Mouse (Mus musculus) ZHBTc4 (cell line): ENCODE data around the gene Lrit3.

Source experiments
- DNase-seq: peaks from one replicate; pipeline ENCODE4 v3.0.0-alpha.2; 2011; ENCODE audit warnings: low read depth, low spot score

The Lrit3 gene

DNA sequence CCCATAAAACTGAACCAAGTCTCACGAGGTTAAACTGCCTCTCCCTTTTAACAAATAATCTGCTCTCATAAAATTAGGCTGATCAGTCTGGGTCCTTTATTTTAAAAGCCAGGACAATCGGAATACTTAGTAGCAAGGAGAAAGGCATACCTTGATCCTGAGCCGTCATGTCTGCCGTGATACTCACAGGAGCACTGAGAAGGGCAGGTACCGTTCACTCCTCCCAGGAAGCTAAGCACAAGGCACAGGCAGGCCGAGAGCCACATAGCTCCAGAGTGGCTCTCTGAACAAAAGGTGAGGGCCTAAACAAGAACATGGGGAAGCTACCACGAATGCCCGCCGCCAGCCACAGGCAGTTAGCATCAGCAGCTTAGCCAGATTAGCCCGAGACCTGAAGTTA, at the start of gene Lrit3:
TSS of gene Lrit3 (minus strand) at position 266 of the 400 bp plus-strand sequence.
- peak; percentile 16 for DNase-seq

DNA sequence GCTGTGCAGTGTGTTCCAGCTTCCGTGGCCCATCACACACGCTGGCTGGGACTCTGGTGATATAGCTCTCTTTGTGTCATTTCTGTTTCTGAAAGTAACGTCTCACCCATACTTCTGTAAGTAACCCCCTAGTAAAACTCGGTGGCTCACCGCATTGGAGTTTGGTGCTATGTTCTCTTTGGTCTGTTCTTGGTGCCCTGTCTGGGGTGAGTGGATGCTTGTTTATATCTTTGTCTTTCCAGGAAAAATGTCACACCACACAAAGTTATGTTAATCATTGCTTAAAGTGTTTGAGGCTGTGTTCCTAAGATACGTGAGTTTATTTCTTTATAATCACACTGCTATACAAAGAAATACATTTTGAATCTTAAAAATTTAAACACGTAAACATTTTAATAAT, 43.0 kb upstream of the Lrit3 start:
- DNase-seq, result no peak

DNA sequence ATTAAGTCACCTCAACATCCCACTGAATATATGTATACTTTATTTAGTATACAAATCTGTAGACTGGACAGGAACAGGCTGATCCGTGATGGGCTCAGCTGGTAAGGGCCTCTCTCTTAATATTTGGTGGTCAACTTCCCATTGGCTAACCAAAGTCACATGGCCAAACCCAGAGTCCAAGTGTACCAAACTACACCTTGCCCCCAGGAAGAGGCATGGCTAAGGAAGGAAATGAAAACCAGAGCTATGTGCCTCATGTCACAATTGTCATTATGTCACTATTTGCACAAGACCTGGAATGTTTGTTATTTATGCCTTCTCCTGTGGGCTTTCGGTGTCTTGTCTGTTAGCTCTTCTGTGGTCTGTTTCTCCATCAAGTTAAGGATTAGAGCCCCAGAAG, 42.0 kb upstream of the Lrit3 start:
- DNase-seq, result no peak

DNA sequence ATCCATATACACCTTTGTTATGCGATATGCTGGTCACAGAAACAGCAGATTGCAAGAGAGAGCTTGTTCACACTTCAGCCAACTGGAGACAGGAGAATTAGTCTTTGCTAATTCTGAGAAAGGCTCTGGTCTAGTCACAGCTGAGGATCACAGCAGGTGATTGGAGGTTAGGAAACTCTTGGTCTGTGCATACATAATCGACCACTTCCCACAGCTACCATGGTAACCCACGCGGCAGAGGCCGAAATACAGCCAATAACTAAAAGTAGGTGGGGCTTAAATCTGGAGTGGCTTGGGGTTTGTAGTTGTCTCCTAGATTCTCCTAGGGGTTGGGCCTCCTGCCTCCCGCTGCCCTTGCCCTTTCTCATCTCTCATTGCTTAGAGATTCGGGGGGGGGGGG, 34.2 kb upstream of the Lrit3 start:
- DNase-seq, result peak; percentile 82

DNA sequence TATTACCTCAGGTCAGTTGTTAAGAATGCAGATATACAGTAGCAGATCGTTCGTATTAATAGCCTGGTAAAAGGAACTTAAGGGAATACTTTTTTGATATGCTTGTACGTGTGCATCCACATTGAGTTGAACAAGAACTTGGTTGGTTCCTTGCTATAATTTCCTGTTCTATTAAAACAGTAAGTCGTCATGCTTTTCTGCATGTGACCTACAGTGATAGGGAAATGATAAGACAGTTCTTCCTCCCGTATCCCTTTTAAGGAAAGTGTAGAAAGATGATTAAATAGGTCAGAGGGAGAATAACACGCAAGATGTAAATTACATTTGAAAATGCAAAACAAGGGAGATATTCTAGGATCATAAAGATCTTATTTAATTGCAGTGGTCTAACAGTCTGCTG, 33.1 kb upstream of the Lrit3 start:
- no peak for DNase-seq

DNA sequence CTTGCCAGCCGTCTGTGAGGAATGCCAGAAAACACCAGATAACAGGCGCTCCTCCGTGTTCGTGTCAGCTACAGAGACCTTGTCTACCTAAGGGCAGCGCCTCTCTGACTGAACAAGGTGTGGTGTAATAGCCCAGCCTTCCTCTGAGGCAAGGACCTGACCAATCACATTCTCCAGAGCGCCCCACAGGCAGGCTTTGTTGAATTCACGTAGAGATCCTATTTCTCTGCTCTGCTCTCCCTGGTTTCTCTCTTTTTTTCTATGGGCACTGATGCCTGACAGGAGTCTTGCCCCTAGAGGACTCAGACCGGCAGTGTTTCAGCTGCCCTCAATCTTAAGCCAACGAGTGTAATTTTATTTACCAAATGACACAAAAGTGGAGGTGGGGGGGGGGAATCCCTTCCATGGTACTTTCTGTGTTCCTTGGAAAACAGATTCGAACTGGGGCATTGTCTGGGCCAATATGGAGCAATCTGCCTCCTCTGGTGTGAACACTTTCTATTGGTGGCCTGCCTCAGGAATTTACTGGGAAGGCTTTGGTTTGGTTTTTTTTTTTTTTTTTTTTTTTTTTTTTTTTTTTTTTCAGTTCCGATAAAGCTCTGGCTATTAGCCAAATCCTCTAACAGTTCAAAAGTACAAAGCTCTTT, 32.3 kb upstream of the Lrit3 start:
- DNase-seq, result peak; percentile 47

DNA sequence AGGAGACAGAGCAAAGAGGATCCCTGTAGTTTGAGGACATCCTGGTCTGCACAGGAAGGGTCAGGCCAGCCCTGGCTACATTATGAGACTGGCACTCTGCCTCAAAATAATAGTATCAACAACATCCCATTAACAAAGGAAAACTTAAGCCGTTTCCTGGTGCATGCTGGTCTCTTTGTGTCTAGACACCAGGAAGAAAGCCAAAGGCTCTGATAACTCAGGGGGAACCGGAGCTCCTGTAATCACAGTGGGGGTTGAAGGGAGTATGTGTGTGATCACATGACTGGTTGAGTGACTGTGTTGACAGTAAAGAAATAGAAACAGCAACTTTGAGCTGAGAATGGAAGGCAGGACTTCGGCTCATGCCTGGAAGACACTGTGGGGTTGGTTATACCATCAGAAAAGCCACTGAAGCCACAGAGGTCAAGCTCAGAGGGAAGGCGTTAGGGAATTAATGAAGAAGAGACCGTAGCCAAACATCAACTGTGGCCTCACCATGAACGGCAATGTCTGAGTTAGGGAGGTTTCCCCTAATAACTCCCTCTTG, 31.6 kb upstream of the Lrit3 start, which contains the start of gene Cfi:
TSS of gene Cfi (plus strand) at position 497 of the 547 bp plus-strand sequence.
- no peak for DNase-seq

DNA sequence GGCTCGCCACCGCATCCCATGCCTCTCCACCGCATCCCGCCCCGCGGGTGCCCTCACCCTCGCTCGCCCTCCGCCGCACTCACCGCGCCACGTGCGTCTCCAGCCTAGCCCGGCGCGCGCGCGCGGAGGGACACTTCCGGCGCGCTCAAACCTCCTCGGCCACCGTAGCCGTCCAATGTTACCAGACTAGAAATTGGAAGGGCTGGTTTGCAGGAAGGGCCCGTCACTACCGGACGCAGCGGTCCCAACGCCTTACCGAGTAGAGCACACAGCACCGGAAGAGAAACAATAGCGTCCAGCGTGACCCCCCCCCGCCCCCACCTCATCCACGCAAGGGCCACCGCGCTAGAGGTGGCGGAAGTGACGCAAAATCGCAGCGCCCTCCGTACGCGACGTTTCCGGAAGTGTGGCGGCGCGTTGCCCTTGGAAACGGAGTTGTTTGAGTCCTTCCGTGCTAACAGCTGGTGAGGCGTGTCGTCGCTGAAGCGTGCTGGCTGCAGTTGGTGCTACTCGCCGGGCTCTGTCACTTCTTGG, 27.3 kb upstream of the Lrit3 start, which contains the start of gene Gar1:
TSS of gene Gar1 (minus strand) at position 362 of the 534 bp plus-strand sequence.
- peak; percentile 98 for DNase-seq

DNA sequence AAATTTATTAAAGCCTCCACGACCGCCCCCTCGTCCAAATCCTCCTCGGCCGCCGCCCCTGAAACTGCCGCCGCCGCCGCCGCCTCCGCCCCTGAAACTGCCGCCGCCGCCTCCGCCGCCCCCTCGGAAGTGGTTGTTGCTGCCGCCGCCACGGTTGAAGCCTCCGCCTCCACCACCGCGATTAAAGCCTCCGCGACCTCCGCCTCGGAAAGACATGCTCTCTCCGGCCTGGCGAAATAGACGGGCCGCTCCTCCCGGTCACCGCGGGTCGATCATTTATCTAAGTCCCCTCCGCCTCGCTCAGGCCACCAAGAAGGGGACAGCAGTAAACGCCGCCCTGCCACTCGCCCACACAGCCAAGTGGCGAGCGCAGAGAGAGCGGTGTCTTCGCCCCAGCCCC, 26.8 kb upstream of the Lrit3 start:
- no peak for DNase-seq

DNA sequence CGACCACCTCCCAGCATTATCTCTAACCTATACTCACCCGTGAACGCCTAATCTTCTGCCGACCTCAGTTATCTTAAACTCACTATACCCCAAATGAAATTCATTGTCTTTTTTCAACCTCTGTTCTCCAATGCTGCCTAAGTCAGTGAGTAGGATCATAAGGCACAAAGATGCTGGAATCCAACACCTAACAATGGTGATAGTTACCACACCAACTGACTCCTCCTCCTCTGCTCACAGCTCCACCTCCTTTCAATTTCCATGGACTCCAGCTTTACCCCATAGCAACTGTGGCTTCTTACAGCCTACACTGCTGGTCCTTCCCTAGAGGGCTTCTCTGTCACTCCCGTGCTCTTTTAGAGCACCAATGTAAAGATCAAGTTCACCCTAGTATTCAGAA, 23.9 kb upstream of the Lrit3 start:
- peak; percentile 39 for DNase-seq

DNA sequence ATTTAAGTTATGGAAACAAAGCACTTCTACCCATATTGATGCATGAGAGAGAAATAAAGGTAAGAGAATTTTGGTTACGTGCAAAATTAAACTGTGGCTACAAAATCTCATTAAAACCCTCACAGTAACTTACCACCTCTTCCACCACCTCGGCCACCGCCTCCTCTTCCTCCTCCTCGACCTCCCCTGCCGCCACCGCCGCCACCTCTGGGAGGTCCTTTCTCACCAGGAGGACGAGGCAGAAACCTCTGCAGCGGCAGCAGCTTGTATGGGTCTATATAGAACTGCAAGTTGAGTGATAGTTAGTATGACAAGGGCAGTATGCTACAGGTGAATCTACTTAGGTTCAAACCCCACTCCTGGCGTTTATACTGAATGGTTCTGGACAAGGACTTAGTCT, 22.9 kb upstream of the Lrit3 start:
- DNase-seq, result no peak

DNA sequence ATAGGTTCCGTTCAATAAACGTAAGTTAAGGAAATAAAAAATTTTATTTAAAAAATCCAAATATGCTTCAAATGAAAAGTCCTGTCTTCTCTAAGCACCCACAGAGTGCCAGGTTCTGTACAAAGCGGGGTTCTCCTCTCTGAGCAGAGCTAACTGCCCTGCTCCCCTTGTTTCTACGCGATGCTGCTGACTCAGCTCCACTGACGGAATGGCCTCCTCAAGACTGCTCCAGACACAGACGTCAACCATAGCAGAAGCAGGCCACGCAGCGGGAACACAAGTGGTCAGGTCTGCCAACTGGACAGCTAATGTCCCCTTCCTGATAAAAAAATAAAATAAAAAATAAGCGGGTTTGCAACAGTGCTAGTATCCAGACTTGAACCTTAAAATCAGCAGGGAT, 21.1 kb upstream of the Lrit3 start:
- DNase-seq, result no peak

DNA sequence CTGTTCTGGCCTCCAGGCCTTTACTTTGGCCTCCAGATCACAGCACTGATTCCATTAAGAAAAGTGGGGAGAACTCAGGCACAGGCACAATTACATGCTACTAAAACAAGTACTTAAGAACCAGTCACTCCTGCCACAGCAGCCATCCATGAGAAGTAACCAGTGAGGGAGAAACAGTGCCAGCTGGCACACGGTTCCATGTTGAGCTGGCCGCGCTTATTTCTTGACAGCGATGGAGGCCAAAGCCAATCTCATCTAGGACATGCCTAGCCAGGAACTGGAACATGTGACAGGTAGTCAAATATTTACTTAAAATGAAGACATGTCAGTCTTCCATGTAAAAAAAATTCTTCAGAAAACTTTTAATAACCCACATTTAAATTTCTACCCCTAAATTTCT, 20.3 kb upstream of the Lrit3 start:
- DNase-seq, result no peak

DNA sequence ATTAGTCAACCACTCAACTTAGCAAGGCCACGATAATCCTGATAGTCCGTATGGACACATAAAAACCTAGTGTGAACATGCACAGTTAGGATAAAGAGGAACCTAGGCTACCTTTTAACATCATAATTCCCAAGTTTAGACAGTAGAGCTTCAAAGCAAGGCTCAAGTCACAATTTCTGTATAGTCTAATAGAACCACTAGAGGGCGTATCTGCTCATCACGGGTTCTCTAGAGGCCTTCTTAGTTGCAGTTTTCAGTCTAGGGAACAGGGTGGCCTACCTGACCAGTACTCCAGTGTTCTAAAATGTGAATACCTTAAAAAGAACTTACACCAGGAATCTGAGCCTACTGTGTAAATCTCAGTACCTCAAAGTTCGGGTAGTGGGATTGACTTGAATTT, 19.5 kb upstream of the Lrit3 start:
- DNase-seq, result peak; percentile 71

DNA sequence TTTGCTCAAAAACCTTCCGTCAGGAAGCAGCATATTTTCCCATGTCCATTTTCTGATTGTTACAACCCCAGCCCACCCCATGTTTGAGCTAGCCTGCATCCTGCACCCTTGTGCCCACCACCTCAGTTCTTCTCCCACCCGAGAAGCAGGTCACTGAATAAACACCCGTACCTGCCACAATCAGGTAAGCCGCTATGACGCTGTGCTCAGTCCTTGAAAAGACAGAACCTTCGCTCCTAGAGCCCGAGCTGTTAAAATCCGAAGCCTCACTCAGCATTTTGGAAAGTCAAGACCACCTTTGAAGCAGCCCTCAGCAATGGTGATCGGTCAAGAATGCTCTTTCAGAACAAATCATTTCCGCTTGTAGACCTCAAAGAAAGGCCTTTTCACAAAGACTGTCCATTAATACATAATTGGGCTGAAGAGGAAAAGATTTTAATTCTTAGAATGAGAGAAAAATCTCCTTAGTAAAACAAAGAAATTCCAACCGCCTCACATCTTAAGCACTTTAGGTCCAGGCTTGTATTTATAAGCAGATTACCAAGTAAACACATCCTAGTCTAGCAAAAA, 18.5 kb upstream of the Lrit3 start, which contains the start of gene Rrh:
TSS of gene Rrh (minus strand) at position 382 of the 570 bp plus-strand sequence.
- no peak for DNase-seq

DNA sequence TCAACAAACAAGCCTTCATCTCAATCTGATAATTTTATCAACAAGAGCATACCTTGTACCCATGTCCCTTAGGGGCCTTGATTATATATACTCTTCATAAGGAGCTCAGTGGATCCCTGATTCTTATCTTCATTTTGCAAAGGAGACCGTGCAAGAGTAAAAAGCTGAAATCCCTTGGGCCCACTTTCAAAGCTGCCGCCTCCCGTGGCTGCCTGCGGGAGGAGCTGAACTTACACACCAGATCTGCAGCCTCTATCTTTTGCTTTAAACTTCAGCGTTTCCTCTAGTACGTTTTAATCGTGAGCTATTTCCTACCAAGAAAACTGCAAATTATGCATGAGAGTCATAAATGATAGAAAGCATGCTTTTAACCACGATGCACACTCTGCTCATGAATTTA, 17.9 kb upstream of the Lrit3 start:
- DNase-seq, result no peak

DNA sequence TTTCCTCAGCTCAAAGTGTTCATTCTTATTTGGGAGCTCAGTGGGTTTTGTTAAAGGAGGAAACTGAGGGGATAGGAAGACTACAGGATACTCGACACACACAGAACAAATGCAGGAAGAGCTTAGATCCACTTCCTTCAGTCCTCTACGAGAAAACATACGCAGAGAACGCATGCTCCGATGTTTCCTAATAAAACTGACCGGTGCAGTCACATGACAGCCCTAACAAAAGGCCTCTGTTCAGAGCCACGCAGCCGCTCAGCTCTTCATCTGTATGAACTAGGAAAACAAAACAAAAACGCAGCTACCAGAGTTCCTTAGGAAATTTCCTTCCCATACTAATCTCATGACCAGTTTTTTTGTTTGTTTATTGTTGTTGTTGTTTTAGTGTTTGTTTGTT, 17.0 kb upstream of the Lrit3 start:
- no peak for DNase-seq

DNA sequence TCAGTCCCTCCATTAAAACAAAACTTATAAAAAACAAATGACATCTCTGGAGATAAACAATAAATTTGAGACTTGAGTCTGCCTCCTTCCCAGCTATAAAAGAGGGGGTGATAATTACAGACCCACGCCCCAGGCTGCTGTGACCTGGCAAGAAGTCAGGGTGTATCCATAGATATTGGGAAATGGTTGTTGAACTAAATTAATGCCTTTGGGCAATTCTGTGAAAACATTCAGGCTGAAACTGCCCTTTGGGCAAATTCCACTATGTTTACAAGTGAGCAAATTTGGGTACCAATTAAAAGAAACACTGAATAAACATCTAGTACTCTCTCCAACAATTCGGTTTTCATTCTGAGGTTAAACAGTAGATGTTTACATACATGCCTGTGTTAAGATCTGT, 4.8 kb downstream of the Lrit3 start:
- DNase-seq, result no peak

DNA sequence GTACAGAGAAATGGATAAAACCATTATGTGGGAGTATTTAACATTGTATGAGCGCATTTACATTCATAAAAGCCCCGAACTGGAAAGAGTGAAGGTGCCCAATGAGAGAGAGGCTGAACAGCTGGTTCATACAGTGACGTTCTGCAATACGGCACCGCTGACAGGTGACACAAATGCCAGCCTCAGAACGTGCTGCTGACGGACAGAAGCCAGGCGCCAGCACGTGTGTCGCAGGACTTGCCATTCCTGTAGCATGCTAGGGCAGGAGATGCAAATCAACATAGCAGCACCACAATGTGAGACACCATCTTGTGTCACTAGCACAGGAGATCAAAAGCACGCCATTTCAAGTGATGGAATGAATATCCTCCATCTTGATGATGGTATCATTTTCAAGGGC, 5.3 kb downstream of the Lrit3 start:
- no peak for DNase-seq

DNA sequence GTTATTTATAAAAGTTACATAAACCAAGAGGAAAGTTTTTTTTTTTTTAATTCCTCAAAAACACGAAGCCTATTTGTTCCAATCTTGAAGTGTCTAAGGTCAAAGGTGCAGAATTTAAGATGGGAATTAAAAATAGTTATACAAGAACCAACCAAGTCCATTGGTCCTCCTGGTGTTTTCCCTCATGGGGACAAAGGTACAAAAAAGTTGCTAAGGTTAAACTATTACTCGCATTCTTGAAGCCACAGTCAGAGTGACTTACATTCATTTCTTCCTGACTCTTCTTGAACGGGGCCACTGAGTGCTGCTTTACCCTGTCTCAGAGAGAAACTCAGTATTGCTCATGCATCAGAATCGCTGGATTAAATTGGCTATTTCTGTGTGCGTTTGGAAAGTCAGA, 6.5 kb downstream of the Lrit3 start:
- no peak for DNase-seq

DNA sequence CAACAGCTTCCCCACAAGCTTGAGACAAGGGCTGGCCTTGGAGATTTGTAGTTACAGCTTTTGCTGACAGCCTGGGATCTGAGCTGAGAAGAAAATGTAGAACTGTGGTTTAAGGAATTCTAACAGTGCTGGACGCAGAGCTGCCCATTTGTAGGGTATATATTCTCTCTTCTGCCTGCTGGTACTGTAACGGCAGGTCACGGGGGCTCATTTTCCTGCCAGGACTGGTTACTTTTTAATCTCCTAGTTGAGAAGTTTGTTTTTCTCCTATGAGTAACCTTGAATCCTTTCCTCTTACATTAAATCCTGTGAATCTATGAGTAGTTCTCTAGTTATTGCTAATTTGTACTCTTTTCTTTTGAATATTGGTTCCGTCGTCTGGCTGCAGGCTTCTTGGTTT, 10.0 kb downstream of the Lrit3 start:
- no peak for DNase-seq

DNA sequence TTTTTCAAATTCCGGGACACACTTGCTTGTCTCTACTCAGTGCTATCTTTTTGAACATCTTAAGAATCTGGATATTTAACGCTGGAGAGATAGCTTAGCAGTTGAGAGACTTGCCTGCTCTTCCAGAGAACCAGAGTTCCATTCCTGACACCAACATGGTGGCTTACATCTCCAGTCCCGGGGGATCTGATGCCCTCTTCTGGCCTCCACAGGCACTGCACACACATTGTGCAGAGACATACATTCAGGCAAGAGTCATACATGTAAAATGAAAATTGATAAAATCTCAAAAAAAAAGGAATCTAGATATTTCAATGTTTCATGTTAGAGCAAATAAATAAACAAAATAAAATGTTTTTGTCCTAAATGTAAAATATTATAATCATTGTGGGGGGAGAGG, 21.1 kb downstream of the Lrit3 start:
- DNase-seq, result no peak

DNA sequence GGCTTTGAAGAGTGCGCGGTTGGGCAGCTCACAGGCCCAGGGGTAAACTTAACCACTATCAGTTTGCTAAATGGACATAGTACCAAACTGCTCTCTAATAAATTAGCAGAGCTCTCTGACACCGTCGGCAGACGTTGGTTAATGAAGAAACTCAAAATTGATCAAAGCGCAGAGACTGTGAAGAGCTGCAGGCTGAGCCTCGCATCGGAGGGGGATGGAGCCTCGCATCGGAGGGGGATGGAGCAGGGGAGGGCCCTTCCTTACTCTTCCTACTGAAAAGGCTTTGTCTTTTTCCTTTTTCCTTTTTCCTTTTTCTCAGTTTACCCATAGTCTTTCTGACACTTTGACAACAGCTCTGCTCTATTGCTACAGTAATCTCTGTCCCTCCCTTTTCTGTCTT, 22.4 kb downstream of the Lrit3 start:
- DNase-seq, result no peak
